Mouse (Mus musculus) gastrocnemius, postnatal 10 days (tissue): Measurements from ENCODE around the gene Spns3. TPM values are rescaled to one million over a fixed set of nuclear protein-coding genes. Genes with fewer than 3 reads are reported as not detected.
A peak's percentile ranks its signal among the peaks of the same experiment; 100 is the strongest.

Experiments used
- DNase-seq: peaks from one replicate; pipeline ENCODE4 v3.0.0; 2021; ENCODE audit warnings: mixed read lengths
- total RNA-seq, 2 experiments: library from RNA; stranded (reverse); gene quantifications; 2 replicates each; pipeline ENCODE4 v1.2.3; 2021

The Spns3 gene
- total RNA-seq, 2 experiments from 2014 or later: 0.21 to 0.63 TPM

- DNase-seq: no peak
Measured at GRCm38 (mm10) chr11:72481952-72482351, 68.4 kb downstream of the Spns3 start.

GRCm38 (mm10) chr11:72481313-72481712, 69.0 kb downstream of the Spns3 start:
- DNase-seq: no peak

GRCm38 (mm10) chr11:72479499-72479898, 70.8 kb downstream of the Spns3 start:
- no peak for DNase-seq

GRCm38 (mm10) chr11:72478228-72478627, 72.1 kb downstream of the Spns3 start:
- no peak for DNase-seq

GRCm38 (mm10) chr11:72477653-72478052, 72.7 kb downstream of the Spns3 start:
- no peak for DNase-seq

GRCm38 (mm10) chr11:72477182-72477581, 73.1 kb downstream of the Spns3 start:
- no peak for DNase-seq

GRCm38 (mm10) chr11:72476074-72476625, 74.2 kb downstream of the Spns3 start:
- no peak for DNase-seq

- DNase-seq: no peak
Measured at GRCm38 (mm10) chr11:72475408-72475807, 74.9 kb downstream of the Spns3 start.

GRCm38 (mm10) chr11:72474926-72475325, 75.4 kb downstream of the Spns3 start:
- DNase-seq: no peak

- no peak for DNase-seq
Measured at GRCm38 (mm10) chr11:72473540-72473939, 76.8 kb downstream of the Spns3 start.

- DNase-seq: no peak
Measured at GRCm38 (mm10) chr11:72471381-72471780, 78.9 kb downstream of the Spns3 start.

- DNase-seq: no peak
Measured at GRCm38 (mm10) chr11:72470004-72470403, 80.3 kb downstream of the Spns3 start.

- DNase-seq: peak; percentile 58
Measured at GRCm38 (mm10) chr11:72469217-72469616, 81.1 kb downstream of the Spns3 start.

- no peak for DNase-seq
Measured at GRCm38 (mm10) chr11:72468525-72468924, 81.8 kb downstream of the Spns3 start.

- no peak for DNase-seq
Measured at GRCm38 (mm10) chr11:72466694-72467507, 83.4 kb downstream of the Spns3 start.

GRCm38 (mm10) chr11:72465978-72466693, 84.2 kb downstream of the Spns3 start:
- no peak for DNase-seq

GRCm38 (mm10) chr11:72464821-72465220, 85.5 kb downstream of the Spns3 start:
- no peak for DNase-seq

GRCm38 (mm10) chr11:72461500-72461981, 88.8 kb downstream of the Spns3 start:
- no peak for DNase-seq

- no peak for DNase-seq
Measured at GRCm38 (mm10) chr11:72458502-72458901, 91.8 kb downstream of the Spns3 start.

GRCm38 (mm10) chr11:72457995-72458496, 92.3 kb downstream of the Spns3 start:
- no peak for DNase-seq

- DNase-seq: no peak
Measured at GRCm38 (mm10) chr11:72455694-72456093, 94.6 kb downstream of the Spns3 start.

GRCm38 (mm10) chr11:72453105-72453953, 97.0 kb downstream of the Spns3 start:
- no peak for DNase-seq
